Mouse (Mus musculus) kidney, adult 2 months (tissue): Measurements from ENCODE around the gene Trim44. TPM values are rescaled to one million over a fixed set of nuclear protein-coding genes. Genes with fewer than 3 reads are reported as not detected.
A peak's percentile ranks its signal among the peaks of the same experiment; 100 is the strongest.

Experiments used
- DNase-seq: peaks from one replicate; pipeline ENCODE4 v3.0.0; 2021
- H3K27ac ChIP-seq: fragments of 200-500 bp; 2 replicates; pipeline ENCODE4 v1.5.1; 2012; ENCODE audit warnings: low read depth, low read length, control low read depth, inconsistent platforms; ENCODE audit not compliant: insufficient read depth
- H3K27me3 ChIP-seq: fragments of 200-500 bp; replicated peaks from 2 replicates; pipeline ENCODE4 v1.6.1; 2012; ENCODE audit warnings: mild to moderate bottlenecking, moderate library complexity, low read length, inconsistent platforms; ENCODE audit not compliant: control insufficient read depth, insufficient read depth
- H3K36me3 ChIP-seq: fragments of 200-500 bp; 2 replicates; pipeline ENCODE4 v1.6.1; 2012; ENCODE audit warnings: mild to moderate bottlenecking, moderate library complexity, low read length, inconsistent platforms; ENCODE audit not compliant: control insufficient read depth, insufficient read depth
- H3K4me1 ChIP-seq: fragments of 200-500 bp; 2 replicates; pipeline ENCODE4 v1.6.1; 2011; ENCODE audit warnings: low read length; ENCODE audit not compliant: control insufficient read depth, insufficient read depth
- H3K4me3 ChIP-seq: fragments of 200-500 bp; 2 replicates; pipeline ENCODE4 v1.5.1; 2011; ENCODE audit warnings: mild to moderate bottlenecking, low read depth, low read length, control low read depth; ENCODE audit not compliant: insufficient read depth
- CTCF ChIP-seq: fragments of 200-500 bp; conservative IDR thresholded peaks from 2 replicates; pipeline ENCODE4 v1.5.1; 2011; ENCODE audit warnings: low read depth, mild to moderate bottlenecking, control low read depth, low read length, moderate library complexity, mixed read lengths; ENCODE audit not compliant: insufficient read depth, insufficient read length
- POLR2A ChIP-seq: fragments of 200-500 bp; IDR thresholded peaks from one replicate; pipeline ENCODE4 v1.6.1; 2011; ENCODE audit warnings: low read depth, low read length, control low read depth
- WGBS: fragments of 180-500 bp; shearing (Covaris S2); methylation state at CpG from one replicate; pipeline ENCODE4 v1.1.7; 2018; 5-methylcytosine and 5-hydroxymethylcytosine counted together
- polyA plus RNA-seq: library from polyadenylated mRNA; depleted of rRNA; stranded (reverse); fragments of >200 nt; gene quantifications from 2 replicates; pipeline ENCODE4 v1.2.3, GENCODE M21; 2012

Gene Trim44
- polyA plus RNA-seq, 1 experiment, result 35.6 TPM

DNA sequence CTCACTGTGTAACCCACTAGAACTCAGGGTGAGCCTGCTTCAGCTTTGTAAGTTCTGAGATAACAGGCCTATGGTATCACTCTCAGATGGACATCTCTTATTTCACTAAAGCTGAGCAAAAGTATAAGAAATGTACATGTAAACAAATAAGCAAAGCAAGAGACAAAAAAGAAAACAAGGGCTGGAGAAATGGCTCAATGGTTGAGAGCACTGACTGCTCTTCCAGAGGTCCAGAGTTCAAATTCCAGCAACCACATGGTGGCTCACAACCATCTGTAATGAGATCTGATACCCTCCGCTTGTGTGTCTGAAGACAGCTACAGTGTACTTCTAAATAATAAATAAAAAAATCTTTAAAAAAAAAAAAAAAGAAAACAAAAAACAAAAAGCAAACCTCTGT lies 29.2 kb downstream of the Trim44 start:
- WGBS, result 75% methylated on average over 1 of the region's 1 CpGs
- peaks cover 27% of the 10 kb centered on the region for H3K4me1 ChIP-seq

DNA sequence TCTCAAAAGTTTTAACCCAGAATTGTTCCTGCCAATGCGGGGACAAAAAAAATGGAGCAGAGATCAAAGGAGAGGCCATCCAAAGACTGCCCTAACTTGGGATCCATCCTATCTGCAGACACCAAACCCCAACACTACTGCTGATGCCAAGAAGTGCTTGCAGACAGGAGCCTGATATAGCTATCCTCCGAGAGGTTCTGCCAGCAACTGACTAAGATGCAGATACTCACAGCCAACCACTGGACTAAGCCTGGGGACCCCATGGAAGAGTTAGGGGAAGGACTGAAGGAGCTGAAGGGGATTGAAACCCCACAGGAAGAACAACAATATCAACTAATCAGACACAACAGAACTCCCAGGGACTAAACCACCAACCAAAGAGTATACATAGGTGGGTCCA lies 30.3 kb downstream of the Trim44 start:
- 97% methylated on average over 2 of the region's 2 CpGs for whole genome bisulfite sequencing
- no peaks in the 10 kb centered on the region for H3K27me3 ChIP-seq
- TF ChIP-seq POLR2A, result no peak
- no peak for TF ChIP-seq CTCF
- no peaks in the 10 kb centered on the region for H3K36me3 ChIP-seq
- H3K4me1 ChIP-seq, result peaks cover 22% of the 10 kb centered on the region
- no peak for DNase-seq
- no peak overlapping the region for H3K27ac ChIP-seq
- no peak overlapping the region for H3K4me3 ChIP-seq

More for the DNA sequence above, 29.2 kb downstream of the Trim44 start:
- TF ChIP-seq POLR2A, result no peak
- no peak for TF ChIP-seq CTCF
- DNase-seq, result peak; percentile 56
- H3K27ac ChIP-seq, result no peak overlapping the region
- H3K27me3 ChIP-seq, result no peaks in the 10 kb centered on the region
- H3K36me3 ChIP-seq, result no peaks in the 10 kb centered on the region
- no peak overlapping the region for H3K4me3 ChIP-seq

DNA sequence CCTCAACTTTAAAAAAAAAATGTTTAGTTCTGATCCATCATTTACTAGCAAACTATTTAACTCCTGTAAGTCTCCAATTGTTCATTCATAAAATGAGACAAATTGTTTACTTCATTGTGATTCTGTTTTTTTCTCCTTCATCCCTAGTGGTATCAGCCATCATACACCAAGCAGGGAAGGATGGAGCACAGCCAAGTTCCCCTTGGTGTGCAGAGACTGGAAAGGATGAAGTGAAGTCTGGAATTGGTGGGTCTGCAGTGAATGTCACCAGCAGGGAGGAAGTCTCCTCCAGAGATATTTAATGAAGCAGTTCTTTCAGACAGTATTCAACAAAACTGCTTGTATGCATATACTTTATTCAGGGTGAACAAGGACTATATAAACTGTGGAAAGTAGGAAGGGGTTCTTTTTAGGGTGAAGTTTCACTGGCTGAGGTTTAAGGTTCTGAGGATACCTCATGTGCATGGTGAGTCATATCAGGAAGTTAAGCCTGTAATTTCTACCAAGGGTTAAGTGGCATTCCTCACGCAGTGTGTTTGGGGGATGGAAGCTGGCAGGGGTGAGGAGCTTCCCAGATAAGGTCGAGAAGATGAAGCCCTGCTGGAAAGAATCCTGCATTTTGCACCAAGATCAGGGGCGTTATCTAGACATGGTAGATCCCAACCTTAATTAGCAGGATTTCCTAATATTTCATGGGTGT lies 34.1 kb downstream of the Trim44 start:
- WGBS, result 46% methylated on average over 3 of the region's 3 CpGs
- H3K4me3 ChIP-seq, result no peak overlapping the region
- peaks cover 2% of the 10 kb centered on the region; the same call in 1 of the 2 replicates for H3K4me1 ChIP-seq
- H3K36me3 ChIP-seq, result no peaks in the 10 kb centered on the region
- no peak for TF ChIP-seq CTCF
- no peak for TF ChIP-seq POLR2A
- no peak overlapping the region for H3K27ac ChIP-seq
- H3K27me3 ChIP-seq, result no peaks in the 10 kb centered on the region
- no peak for DNase-seq

GRCm38 (mm10) chr2:102372690-102373089 lies 34.9 kb downstream of the Trim44 start:
- no peaks in the 10 kb centered on the region for H3K27me3 ChIP-seq
- no peak overlapping the region for H3K27ac ChIP-seq
- TF ChIP-seq CTCF, result no peak
- peaks cover 2% of the 10 kb centered on the region; the same call in 1 of the 2 replicates for H3K4me1 ChIP-seq
- H3K4me3 ChIP-seq, result no peak overlapping the region
- no peaks in the 10 kb centered on the region for H3K36me3 ChIP-seq
- no peak for DNase-seq

DNA sequence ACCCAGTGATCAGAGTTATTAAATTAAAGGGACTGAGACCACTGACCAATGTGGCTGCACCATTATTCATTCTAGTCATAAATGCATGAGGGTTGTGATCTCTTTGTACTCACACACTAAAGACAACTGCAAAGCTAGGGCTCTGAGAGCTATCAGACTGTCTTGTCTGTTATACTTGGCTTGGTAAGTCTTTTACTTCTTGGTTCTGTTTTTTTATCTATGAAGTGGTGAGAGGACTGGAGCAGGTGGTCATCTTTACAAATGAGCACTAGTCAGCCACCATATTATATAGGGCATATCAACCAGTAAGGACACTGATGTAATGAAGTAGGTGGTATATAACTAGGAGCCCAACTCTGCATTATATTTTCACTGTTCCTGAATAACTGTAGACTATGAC lies 36.3 kb downstream of the Trim44 start:
- no peak for DNase-seq
- no peak overlapping the region for H3K4me3 ChIP-seq
- TF ChIP-seq POLR2A, result no peak
- no peak for TF ChIP-seq CTCF
- H3K4me1 ChIP-seq, result peaks cover 2% of the 10 kb centered on the region; the same call in 1 of the 2 replicates
- no peak overlapping the region for H3K27ac ChIP-seq
- no peaks in the 10 kb centered on the region for H3K36me3 ChIP-seq
- H3K27me3 ChIP-seq, result no peaks in the 10 kb centered on the region

- Histone ChIP-seq H3K27me3 (no peaks in the 10 kb centered on the region), H3K4me1 (peaks cover 6% of the 10 kb centered on the region; the same call in 1 of the 2 replicates), H3K4me3 (no peak overlapping the region), H3K36me3 (no peaks in the 10 kb centered on the region), H3K27ac (no peak overlapping the region)
- WGBS, result 94% methylated on average over 7 of the region's 7 CpGs
- no peak for TF ChIP-seq CTCF
- TF ChIP-seq POLR2A, result no peak
- DNase-seq, result no peak
These were observed 41.6 kb downstream of the Trim44 start for GRCm38 (mm10) chr2:102365983-102366545.

GRCm38 (mm10) chr2:102364565-102365200 lies 42.9 kb downstream of the Trim44 start:
- no peak overlapping the region for H3K4me3 ChIP-seq
- H3K27ac ChIP-seq, result no peak overlapping the region
- TF ChIP-seq CTCF, result no peak
- no peak for TF ChIP-seq POLR2A
- DNase-seq, result no peak
- no peaks in the 10 kb centered on the region for H3K27me3 ChIP-seq
- WGBS, result 75% methylated on average over 4 of the region's 4 CpGs
- H3K36me3 ChIP-seq, result no peaks in the 10 kb centered on the region
- peaks cover 6% of the 10 kb centered on the region; the same call in 1 of the 2 replicates for H3K4me1 ChIP-seq
